Mouse (Mus musculus) olfactory bulb, adult 2 months (tissue): ENCODE measurements around the gene Notch3.
"Not testable (repeated sequence)": the region's sequence is repeated elsewhere in the genome, so short reads cannot be mapped to it uniquely, and the experiment has no call there.

ENCODE experiments used
- CTCF ChIP-seq: fragments of 200-500 bp; IDR thresholded peaks from 2 replicates; pipeline ENCODE4 v1.5.1; 2012; ENCODE audit warnings: low read depth, mild to moderate bottlenecking, low read length, moderate library complexity; ENCODE audit not compliant: insufficient read depth
- POLR2A ChIP-seq: fragments of 200-500 bp; IDR thresholded peaks from 2 replicates; pipeline ENCODE4 v1.6.1; 2012; ENCODE audit warnings: mild to moderate bottlenecking, low read depth, low read length, moderate library complexity; ENCODE audit not compliant: insufficient read depth

GRCm38 (mm10) chr17:32215587-32215986 is 48.9 kb upstream of the Notch3 start:
- TF ChIP-seq CTCF, POLR2A: not testable (repeated sequence)
